Mouse (Mus musculus) Muller cell, postnatal 12 days (primary cell): Measurements from ENCODE around the gene Cel.

Experiments
- DNase-seq: peaks from one replicate; pipeline ENCODE4 v3.0.0-alpha.2; 2015; ENCODE audit errors: inconsistent ontology term

Gene Cel

GRCm38 (mm10) chr2:28563303-28563702, at the start of gene Cel:
Cel (minus strand) TSS chr2:28563403.
- no peak for DNase-seq

- DNase-seq: no peak
These were observed 49.3 kb upstream of the Cel start for GRCm38 (mm10) chr2:28612436-28613063.

GRCm38 (mm10) chr2:28611407-28611787, 48.2 kb upstream of the Cel start:
- DNase-seq: no peak

- DNase-seq: no peak
These were observed 47.7 kb upstream of the Cel start for GRCm38 (mm10) chr2:28610716-28611406.

GRCm38 (mm10) chr2:28609851-28610250, 46.6 kb upstream of the Cel start:
- DNase-seq: no peak

- DNase-seq: no peak
These were observed 44.4 kb upstream of the Cel start for GRCm38 (mm10) chr2:28607341-28608165.

- DNase-seq: no peak
These were observed 43.6 kb upstream of the Cel start for GRCm38 (mm10) chr2:28606601-28607340.

GRCm38 (mm10) chr2:28605789-28606541, 42.8 kb upstream of the Cel start:
- no peak for DNase-seq

- DNase-seq: no peak
These were observed 40.3 kb upstream of the Cel start for GRCm38 (mm10) chr2:28603542-28603941.

GRCm38 (mm10) chr2:28601720-28602590, 38.8 kb upstream of the Cel start:
- DNase-seq: no peak

- no peak for DNase-seq
These were observed 36.3 kb upstream of the Cel start for GRCm38 (mm10) chr2:28599569-28599900.

- DNase-seq: no peak
These were observed 35.7 kb upstream of the Cel start for GRCm38 (mm10) chr2:28598692-28599568.

- DNase-seq: no peak
These were observed 34.7 kb upstream of the Cel start for GRCm38 (mm10) chr2:28597733-28598547.

GRCm38 (mm10) chr2:28596998-28597397, 33.8 kb upstream of the Cel start:
- no peak for DNase-seq

- no peak for DNase-seq
These were observed 32.8 kb upstream of the Cel start for GRCm38 (mm10) chr2:28596021-28596420.

- DNase-seq: peak; percentile 50
These were observed 29.6 kb upstream of the Cel start for GRCm38 (mm10) chr2:28592809-28593208.

GRCm38 (mm10) chr2:28591479-28591878, 28.3 kb upstream of the Cel start:
- peak; percentile 86 for DNase-seq

GRCm38 (mm10) chr2:28588574-28588973, 25.4 kb upstream of the Cel start:
- DNase-seq: no peak

- no peak for DNase-seq
These were observed 22.5 kb upstream of the Cel start for GRCm38 (mm10) chr2:28585730-28586129.
